Mouse (Mus musculus): ENCODE results near the gene Dcdc2c.

The Dcdc2c gene

DNA sequence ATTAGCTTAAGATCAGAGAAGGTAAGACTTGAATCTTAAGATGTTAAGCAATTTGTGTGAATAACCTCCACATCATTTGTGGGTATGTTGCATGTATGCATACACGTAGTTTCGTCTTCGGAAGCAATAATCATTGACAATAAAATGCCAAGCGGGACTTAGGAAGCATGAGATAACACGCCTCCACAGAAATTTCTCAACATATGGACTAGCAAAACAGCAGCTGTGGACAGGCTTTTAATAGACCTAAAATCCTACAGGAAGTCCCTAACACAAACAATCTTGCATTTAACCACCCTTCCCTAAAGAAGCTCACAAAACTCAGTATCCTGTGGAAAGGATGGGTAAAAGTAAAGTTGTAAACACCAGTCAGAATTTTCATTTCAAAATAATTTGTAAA, 93.4 kb downstream of the Dcdc2c start:
- no peak for DNase-seq (ENCODE audit: low read depth)

GRCm38 (mm10) chr12:28436536-28436935, 115.7 kb downstream of the Dcdc2c start:
- no peak for DNase-seq (ENCODE audit: low read depth)

DNA sequence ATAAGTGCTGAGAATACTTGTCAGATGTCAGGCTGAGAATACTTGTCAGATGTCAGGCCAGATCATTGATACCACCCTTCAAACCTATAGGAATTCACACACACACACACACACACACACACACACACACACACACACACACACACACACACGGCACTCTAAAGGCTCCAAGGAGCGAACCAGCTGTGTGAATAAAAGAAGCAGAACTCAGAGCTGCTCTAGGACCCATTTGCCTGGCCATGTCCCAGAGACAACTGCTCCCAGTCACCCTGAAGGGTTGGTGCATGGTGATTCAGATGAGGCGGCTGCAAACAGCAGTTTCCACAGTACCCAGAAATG, 119.5 kb downstream of the Dcdc2c start:
- no peak for DNase-seq (ENCODE audit: low read depth)

- no peak for DNase-seq (ENCODE audit: low read depth)
These were observed 120.1 kb downstream of the Dcdc2c start for GRCm38 (mm10) chr12:28431832-28432728.

DNA sequence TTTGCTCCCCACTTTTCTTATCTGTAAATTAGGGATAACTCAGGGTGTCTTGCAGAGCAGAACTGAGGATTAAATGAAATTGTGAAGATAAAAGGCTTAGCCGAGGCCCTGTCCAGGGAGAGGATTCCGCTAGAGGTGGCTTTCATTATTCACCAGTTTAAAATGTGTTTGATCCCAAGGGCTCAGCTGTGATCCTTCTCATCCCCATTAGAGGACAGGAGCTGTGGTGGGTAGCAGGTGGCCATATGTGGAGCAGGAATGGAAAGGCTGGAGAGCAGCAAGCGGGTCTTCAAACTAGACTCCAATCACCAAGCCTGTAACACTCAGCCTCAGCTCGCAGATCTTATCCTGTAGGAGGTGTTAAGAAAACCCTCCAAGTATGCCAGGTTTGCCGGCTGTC, 122.3 kb downstream of the Dcdc2c start:
- no peak for DNase-seq (ENCODE audit: low read depth)

DNA sequence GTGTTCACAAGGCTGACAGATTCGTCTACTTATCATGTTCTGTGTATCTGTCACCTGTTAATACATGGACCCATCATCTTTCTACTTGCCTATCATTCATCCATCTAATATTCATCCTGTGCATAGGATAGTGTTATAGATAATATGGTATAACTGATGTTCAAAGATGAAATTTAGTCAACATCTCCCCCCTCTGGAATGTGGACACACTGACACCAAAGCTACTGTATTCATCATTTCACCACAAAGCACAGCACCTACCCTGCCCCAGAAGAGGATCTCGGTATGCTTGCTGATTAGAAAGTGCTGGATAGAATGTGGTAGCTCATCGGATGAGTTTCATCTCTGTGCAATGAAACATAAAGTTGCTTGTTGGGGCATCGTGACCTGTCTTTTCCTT, 135.2 kb downstream of the Dcdc2c start:
- no peak for DNase-seq (ENCODE audit: low read depth)

DNA sequence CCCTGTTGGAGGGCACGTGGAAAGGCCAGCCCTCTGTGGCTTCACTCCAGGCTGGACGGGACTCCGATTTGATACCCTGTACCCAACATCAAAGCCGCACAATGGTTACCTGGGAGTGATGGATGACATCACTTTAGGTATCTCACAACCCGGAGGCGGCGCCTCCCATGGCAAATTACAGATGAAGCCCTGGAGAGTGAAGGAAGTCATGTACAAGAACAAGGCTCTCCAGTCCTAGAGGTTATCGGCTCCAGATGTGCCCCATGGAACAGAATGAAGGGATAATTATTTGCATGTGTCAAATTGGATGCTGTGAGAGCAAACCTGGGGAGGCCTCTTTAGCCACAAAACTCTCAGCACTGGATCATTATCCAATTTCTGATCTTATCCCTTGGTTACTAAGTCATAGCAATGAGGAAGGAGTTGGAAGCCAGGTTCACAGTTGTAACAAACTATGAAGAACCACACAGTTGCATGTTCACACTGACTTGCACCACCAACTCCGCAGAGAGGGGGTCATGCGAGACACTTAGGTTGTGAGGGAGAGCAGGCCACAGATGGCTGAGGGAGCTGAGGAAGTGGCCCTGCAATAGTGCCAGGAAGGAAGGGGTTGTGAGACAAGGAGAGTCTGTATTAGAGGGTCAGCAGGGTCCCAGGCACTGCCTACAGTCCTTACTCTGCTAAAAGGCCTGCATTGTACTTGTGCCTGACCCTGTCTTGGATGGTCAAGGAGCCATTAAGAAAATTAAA, 144.4 kb downstream of the Dcdc2c start:
- no peak for DNase-seq (ENCODE audit: low read depth)

DNA sequence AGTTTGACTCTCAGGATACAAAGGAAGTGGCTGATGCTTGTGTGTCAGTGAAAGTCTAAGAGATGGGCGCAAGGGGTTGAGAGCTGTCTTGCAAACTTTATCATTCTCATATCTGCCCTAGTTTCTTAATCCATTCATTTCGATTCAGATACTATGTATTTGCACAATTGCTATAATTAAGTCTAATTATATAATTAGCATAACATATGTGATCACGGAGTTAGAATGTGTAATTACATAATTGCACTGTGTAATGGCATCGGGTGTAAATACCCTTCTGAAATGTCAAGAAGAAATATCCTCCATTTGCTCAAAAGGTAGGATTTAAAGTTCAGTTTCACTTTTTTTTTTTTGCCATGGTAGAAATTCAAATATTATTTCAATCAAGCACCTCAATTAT, 149.9 kb downstream of the Dcdc2c start:
- DNase-seq (ENCODE audit: low read depth), result no peak

- no peak for DNase-seq (ENCODE audit: low read depth)
These were observed 150.8 kb downstream of the Dcdc2c start for GRCm38 (mm10) chr12:28401372-28401771.

GRCm38 (mm10) chr12:28392129-28392528, 160.1 kb downstream of the Dcdc2c start:
- DNase-seq (ENCODE audit: low read depth), result no peak
